Mouse (Mus musculus) adrenal gland, postnatal 25 days (tissue): Measurements from ENCODE around the gene Phactr1. TPM values are rescaled to one million over a fixed set of nuclear protein-coding genes. Genes with fewer than 3 reads are reported as not detected.

Experiments used
- DNase-seq: peaks from one replicate; pipeline ENCODE4 v3.0.0; 2021; ENCODE audit warnings: mixed read lengths
- total RNA-seq: library from RNA; stranded (reverse); gene quantifications from 2 replicates; pipeline ENCODE4 v1.2.3, GENCODE M21; 2021

Gene Phactr1
- total RNA-seq, 1 experiment from 2014 or later = 7.8 TPM

- no peak for DNase-seq
Measured at GRCm38 (mm10) chr13:42759170-42759569, 78.7 kb downstream of the Phactr1 start.

DNA sequence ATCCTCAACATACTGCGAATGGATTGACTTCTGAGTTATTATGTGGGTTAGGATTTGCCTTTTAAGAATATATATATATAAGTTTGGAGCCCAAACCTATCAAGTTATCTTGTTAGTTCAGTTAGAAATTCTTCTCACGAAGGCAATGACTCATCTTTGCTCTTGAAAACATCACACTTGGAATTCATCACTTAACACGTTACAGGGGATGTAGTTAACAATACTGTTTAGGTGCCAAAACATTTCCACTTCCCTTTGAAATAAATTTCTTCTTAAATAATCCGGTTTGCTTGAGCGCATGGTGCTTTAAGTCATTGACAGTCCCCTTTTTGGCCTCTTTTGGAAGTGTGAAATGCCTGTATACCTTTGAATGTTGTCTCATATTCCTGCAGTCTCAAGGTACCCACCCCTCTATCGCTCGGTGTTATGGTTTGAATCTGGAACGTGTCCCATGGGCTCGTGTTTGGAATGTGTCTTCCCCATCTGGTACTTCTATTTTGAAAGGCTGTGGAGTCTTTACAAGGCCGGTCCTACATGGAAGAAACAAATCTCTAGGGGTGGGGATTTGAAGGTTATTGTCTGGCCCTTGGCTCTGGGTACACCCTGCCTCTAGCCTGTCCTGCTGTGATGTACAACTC is 80.6 kb downstream of the Phactr1 start:
- no peak for DNase-seq

DNA sequence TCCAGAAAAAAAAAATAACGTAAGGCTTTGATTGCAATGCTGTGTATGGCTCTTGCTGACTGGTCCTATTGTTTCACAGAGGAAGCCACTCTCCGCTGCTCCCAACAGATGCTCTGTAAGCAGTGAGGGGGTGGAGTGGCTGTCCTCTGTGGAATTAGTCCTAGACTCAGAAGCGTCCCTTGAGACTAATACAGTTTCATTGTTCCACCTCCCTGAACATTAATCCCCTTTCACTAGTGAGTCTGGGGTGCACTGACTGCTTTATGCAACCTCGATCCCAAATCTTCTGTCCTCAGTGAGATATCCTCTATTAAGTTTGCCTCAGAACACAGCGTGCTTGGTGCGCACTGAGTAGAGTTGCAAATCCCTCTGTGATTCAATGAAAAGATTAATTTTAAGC is 91.9 kb downstream of the Phactr1 start:
- no peak for DNase-seq

GRCm38 (mm10) chr13:42774040-42774439 is 93.6 kb downstream of the Phactr1 start:
- DNase-seq = no peak

GRCm38 (mm10) chr13:42782151-42782550 is 101.7 kb downstream of the Phactr1 start:
- DNase-seq = no peak

DNA sequence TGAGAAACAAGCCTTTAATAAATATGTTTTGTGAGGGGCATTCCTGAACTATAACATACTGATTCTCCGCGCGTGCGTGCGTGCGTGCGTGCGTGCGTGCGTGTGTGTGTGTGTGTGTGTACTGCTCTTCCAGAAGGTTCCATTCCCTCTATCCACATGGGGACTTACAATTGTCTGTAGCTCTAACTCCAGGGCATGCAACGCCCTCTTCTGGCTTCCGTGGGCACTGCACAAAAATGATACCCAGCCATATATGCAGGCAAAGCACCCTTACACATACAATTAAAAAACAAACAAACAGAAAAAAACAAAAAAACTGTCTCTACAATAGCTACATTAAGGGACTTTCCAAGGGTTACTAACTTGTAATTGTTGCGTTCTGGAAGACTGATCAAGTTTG is 108.8 kb downstream of the Phactr1 start:
- no peak for DNase-seq

DNA sequence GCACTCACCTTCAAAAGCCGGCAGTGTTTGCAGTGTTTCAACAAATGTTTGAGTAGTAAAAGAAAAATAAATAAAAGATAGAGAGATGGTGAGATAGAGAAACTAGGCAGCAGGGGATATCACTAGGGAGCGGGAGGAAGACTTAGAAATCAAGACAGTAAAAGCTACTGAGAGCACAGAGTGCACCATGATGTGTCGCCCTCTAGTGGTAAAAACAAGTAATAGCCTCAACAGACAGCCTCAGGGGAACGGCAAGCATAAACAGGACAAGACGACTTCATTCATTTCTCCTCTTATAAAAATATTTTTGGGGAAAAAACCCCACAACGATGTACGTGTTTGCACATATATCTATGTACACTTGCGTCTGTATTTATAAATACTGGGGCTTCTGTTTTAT is 111.9 kb downstream of the Phactr1 start:
- DNase-seq = no peak

- no peak for DNase-seq
Measured at GRCm38 (mm10) chr13:42800523-42800922, 120.1 kb downstream of the Phactr1 start.

DNA sequence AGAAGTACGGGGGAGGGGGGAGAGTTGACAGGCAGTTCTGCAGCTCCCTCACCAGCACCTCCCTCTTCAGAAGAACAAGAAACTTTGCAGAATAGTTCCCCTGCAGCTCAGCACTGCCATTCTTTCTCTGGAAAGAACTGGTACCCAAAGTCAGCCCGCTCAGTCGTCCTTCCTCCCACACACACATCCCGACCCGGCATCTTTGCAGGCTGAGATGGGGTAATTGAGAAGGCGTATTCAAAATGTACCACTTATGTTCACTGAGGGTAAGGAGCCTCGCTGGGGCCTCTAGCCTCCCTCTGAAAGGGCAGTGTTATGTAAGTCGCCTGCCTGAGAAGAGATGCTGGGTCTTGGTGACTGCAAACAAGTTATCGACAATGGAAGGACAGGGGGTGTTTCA is 123.9 kb downstream of the Phactr1 start:
- DNase-seq = no peak

DNA sequence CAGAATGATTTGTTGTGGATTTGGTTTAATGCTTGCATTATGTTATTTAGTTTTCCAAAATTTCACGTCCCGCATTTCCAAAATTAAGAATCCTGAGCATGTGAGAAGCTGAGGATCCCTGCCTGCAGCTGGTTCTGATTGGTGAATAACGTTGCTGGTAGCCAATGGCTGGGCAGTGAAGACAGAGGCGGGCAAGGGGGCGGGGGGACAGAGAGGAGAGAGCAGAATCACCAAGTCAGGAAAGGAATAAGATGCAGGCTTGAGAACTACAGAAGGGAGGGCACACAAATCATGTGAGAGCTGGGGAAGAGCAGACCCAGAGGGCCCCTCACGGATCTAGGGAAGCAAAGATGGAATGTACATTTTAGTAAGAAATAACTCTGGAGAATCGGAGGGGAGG is 132.3 kb downstream of the Phactr1 start:
- DNase-seq = peak; percentile 13

DNA sequence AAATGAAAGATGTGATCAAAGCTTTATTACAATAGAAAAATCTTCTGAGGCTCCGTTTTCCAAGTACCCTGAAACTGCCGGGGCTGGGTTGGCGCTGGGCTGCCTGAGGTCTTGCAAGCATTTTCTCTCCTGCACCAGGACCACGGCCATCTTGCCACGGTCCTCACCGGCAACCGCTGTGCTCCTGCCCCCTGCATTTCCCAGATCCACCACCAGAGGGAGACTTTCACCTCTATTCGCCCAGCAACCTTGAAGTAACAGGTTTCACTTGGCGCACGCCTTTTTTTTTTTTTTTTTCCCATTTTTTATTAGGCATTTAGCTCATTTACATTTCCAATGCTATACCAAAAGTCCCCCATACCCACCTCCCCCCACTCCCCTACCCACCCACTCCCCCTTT is 138.0 kb downstream of the Phactr1 start:
- DNase-seq = peak; percentile 66

GRCm38 (mm10) chr13:42820513-42820912 is 140.1 kb downstream of the Phactr1 start:
- DNase-seq = no peak

- no peak for DNase-seq
Measured at GRCm38 (mm10) chr13:42821426-42822106, 141.1 kb downstream of the Phactr1 start.

DNA sequence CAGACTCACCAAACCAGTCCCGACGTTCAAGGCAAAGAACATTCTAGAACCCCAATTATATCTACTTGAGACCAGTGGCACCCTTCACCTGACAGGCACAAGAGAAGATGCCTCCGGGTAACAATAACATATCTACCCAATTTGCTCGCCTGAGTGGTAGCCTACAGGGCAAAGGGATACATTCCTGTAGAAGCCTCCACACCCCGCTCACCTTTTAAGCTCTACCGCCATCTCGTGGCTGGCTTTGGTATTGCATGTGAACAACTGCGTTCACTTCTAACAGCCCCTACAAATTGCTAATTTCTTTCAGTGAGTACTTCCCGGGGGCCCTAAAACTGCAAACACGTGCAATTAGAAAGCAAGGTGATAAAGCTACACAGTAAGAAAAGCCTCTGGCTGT is 142.1 kb downstream of the Phactr1 start:
- peak; percentile 81 for DNase-seq

- no peak for DNase-seq
Measured at GRCm38 (mm10) chr13:42823875-42824274, 143.5 kb downstream of the Phactr1 start.

DNA sequence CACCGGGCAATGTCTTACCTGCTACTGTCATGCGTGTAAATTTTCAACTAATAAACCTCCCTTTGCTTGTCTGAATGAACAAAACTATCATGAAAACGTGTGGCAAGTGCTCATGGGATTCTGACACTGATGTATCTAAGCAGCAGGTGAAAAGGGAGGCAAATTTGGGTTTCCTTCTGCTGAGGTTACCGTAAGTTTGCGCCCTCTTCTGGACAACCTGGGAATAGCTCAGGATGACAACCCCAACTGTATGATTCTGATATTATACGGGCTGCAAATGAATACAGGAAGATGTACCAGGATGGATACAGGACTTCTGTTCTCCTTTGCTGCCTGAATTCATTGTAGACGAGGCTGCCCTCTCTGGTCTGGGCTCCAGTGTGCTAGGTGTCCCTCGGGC is 146.2 kb downstream of the Phactr1 start:
- peak; percentile 44 for DNase-seq

DNA sequence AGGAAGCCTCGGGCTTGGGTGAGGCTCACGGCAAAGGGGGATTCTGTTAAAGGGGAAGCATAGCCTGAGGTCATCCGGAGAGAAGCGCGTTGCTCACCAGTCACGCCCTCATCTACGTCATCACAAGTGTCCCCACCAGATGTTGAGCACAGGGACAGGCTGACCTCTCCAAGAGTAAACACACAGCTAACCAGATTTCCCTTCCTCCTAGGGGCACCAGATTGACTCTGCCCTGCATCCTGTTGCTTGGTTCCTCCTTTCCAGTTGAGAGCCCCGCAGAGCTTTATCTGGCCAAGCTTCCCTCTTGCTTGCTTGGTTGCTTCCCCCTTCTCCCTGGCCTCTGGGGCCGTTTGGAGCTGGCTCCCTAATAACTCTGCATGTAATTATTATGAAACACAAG is 148.6 kb downstream of the Phactr1 start:
- no peak for DNase-seq

GRCm38 (mm10) chr13:42835441-42835840 is 155.0 kb downstream of the Phactr1 start:
- DNase-seq = no peak

DNA sequence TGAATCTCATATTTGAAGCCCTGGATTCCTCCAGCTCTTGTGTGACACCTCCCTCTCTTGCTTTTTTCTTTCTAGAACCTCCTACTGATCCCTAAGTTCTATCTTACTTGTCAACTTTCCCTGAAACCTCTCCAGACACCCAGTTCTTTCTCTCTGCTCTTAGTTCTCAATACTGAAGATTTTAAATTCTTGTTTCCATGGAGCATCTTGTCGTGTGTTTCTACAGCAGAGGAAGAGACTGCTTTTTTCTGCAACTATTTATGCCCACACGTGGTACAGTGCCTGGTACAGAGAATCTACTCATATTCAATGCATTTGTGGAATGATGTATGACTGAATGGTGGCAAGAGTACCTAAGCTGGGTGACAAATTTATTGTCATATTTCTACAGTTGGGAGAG is 158.9 kb downstream of the Phactr1 start:
- no peak for DNase-seq

DNA sequence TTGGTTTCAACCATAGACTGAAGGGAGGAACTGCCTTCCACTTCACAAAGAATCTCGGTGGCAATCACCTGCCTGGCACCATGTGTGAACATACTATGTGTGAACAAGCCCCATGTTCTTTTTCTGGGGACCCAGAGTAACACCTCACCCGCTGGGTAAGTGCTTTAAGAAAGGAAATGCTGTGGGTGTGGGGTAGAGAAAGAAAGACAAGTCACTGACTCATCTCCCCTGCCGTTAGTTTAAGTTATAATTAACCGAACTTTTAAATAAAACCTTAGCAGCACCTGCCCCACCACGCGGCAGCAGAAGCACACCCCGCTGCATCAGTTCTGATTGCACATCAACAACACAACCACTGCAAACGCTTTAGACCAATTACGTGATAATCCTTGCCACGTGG is 171.7 kb downstream of the Phactr1 start:
- no peak for DNase-seq

DNA sequence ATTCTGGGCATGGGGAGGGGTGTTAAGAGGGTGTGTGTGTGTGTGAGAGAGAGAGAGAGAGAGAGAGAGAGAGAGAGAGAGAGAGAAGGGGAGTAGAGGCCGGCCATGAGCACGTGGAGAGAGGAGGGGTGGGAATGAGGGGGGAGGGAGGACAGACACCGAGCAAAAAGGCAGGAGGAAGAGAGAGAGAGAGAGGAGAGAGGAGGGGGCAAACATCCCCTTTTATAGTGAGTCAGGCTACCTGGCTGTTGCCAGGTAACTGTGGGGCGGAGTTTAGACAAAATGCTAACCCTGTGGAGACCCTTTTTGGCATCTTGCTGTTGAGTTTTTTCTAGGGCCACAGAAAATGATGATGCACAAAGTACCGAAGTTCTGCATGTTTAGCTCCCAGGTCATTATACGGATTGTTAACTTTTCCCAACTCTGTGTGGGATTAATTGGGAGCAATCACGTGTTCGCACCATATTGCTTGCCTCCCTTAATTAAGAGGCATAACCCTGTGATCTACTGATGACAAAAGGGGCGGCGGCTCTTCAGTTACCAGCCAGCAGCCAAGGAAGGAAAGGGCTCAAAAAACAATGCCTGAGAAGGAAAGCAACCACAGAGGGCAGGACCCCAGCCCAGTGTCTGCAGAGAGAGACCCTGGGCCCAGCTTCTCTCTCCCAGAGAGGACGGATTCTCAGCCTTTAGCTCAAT is 173.6 kb downstream of the Phactr1 start:
- DNase-seq = no peak

DNA sequence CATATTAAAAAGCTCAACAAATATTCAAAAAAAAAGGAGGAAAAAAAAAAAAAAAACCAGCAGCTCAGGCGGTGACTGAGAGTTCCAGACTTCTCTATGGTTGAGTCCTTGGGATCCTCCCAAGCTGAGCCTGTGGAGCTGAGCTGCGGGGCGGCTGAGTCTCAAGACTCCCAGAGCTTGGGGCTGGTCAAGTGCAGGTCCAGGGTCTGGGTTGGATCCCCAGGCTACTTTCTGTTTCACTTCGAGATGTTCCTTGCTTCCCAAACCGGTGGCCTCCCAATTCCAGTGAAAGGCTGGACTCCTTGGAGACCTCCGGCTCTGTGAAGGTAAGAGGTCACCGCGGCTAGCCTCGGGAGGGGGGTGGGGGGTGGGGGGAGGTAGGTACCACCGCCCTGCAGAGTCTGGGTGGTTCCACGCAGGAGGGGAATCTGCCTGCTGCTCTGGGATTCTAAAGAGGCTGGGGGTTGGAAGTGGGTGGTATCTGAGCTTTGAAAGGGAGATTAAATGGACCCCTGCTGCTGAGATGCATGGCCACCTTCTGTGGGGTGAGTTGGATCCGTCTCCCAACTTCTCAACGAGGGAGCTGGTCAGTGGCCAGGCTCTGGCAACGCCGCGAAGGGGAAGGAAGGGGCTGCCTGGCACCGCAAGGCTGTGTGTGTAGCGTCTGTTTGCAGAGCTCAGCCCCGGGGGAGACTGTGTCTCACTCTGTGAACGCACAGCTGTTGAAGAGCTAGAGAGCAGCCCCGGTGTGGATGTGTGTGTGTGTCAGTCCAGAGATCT is 185.9 kb downstream of the Phactr1 start:
- peak; percentile 60 for DNase-seq

DNA sequence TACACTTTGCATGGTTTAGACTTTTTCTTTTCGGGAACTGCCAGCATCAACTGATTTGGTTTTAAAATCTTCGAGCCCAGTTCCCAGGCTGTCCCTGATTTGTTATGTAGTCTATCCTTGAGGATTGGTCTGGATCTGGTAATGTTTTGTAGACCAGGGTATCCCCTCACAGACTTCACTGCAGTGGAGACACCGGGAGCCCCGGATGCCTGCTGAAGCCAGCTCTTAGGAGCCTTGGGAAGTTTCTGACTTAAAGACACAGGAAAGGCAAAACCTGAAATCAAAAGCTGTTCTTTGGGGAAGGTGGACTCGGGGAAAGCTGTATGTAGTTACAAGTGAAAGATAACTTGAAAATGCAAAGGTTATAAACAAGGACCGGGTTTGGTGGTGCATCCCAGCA is 186.6 kb downstream of the Phactr1 start:
- DNase-seq = no peak
